Mouse (Mus musculus) limb, embryonic 14.5 days (tissue): ENCODE results near the gene Gm11214. TPM values are rescaled to one million over a fixed set of nuclear protein-coding genes. Genes with fewer than 3 reads are reported as not detected.

Experiments used
- ATAC-seq: fragments of 200-750 bp; cut with Nextera tagmentation; 2 replicates; pipeline ENCODE4 v1.8.0; 2017; ENCODE audit warnings: low read depth, moderate number of reproducible peaks, moderate TSS enrichment; ENCODE audit not compliant: low FRiP score
- DNase-seq: peaks from one replicate; pipeline ENCODE4 v3.0.0-alpha.2; 2015; ENCODE audit warnings: low spot score
- H3K27ac ChIP-seq: fragments of 300-500 bp; sonication (generic); replicated peaks from 2 replicates; pipeline ENCODE4 v1.5.1; 2014; ENCODE audit warnings: low read depth, mild to moderate bottlenecking, low read length, moderate library complexity, mixed read lengths
- H3K27me3 ChIP-seq: fragments of 300-500 bp; sonication (generic); 2 replicates; pipeline ENCODE4 v1.6.1; 2014; ENCODE audit warnings: low read length, mixed read lengths; ENCODE audit not compliant: control insufficient read depth, insufficient read depth
- H3K36me3 ChIP-seq: fragments of 300-500 bp; sonication (generic); 2 replicates; pipeline ENCODE4 v1.6.1; 2014; ENCODE audit warnings: mild to moderate bottlenecking, low read length, moderate library complexity, mixed read lengths; ENCODE audit not compliant: control insufficient read depth, insufficient read depth
- H3K4me1 ChIP-seq: fragments of 300-500 bp; sonication (generic); 2 replicates; pipeline ENCODE4 v1.6.1; 2014; ENCODE audit warnings: antibody characterized with exemption, low read length, mixed read lengths; ENCODE audit not compliant: control insufficient read depth, insufficient read depth
- H3K4me2 ChIP-seq: fragments of 300-500 bp; sonication (generic); replicated peaks from 2 replicates; pipeline ENCODE4 v1.6.1; 2014; ENCODE audit warnings: low read depth, mild to moderate bottlenecking, low read length, moderate library complexity; ENCODE audit not compliant: severe bottlenecking
- H3K4me3 ChIP-seq: fragments of 300-500 bp; sonication (generic); replicated peaks from 2 replicates; pipeline ENCODE4 v1.5.1; 2014; ENCODE audit warnings: low read length
- H3K9ac ChIP-seq: fragments of 300-500 bp; sonication (generic); 2 replicates; pipeline ENCODE4 v1.6.1; 2014; ENCODE audit warnings: mild to moderate bottlenecking, low read depth, low read length, moderate library complexity; ENCODE audit not compliant: severe bottlenecking
- H3K9me3 ChIP-seq: fragments of 300-500 bp; sonication (generic); 2 replicates; pipeline ENCODE4 v1.6.1; 2016; ENCODE audit warnings: low read length; ENCODE audit not compliant: control insufficient read depth
- POLR2A ChIP-seq: fragments of 200-500 bp; IDR thresholded peaks from 2 replicates; pipeline ENCODE4 v1.8.0; 2012; ENCODE audit warnings: inconsistent platforms, mild to moderate bottlenecking, moderate library complexity, borderline replicate concordance; ENCODE audit not compliant: insufficient read depth, insufficient read length; ENCODE audit errors: extremely low read depth
- WGBS: fragments of 180-500 bp; shearing (Covaris S2); extraction: QIAGEN DNeasy Blood & Tissue Kit; methylation state at CpG from one replicate; pipeline ENCODE4 v1.1.7; 2014; 5-methylcytosine and 5-hydroxymethylcytosine counted together
- polyA plus RNA-seq, 2 experiments: library from polyadenylated mRNA; depleted of rRNA in 1 of 2; stranded (reverse) in 1 of 2; unstranded in 1 of 2; fragments of >200 nt; fragmentation: Nextera tagmentation in 1 of 2; extraction: Ambion mirVana in 1 of 2; gene quantifications; 2 replicates each; pipeline versions ENCODE4 v1.2.1 to v1.2.3; 2012 to 2014

Gm11214 gene
- polyA plus RNA-seq, 2 experiments, result not detected

- DNase-seq, result no peak
- no peak overlapping the region for H3K4me2 ChIP-seq
- H3K27ac ChIP-seq, result no peak overlapping the region
- no peak for ATAC-seq
- H3K9ac ChIP-seq, result no peak overlapping the region
- 83% methylated on average over 2 of the region's 2 CpGs for WGBS
- H3K9me3 ChIP-seq, result no peaks in the 10 kb centered on the region
- H3K36me3 ChIP-seq, result no peaks in the 10 kb centered on the region
- TF ChIP-seq POLR2A, result no peak
- no peaks in the 10 kb centered on the region for H3K27me3 ChIP-seq
- no peak overlapping the region for H3K4me3 ChIP-seq
- no peaks in the 10 kb centered on the region for H3K4me1 ChIP-seq
Observed at GRCm38 (mm10) chr4:63621861-63622260, 41.3 kb downstream of the Gm11214 start.

Other genes starting within 250 kb of the Gm11214 start
- 34.3 and 44.9 TPM in 2 replicates for gene Whrn, start 167.4 kb downstream of the Gm11214 start, polyA plus RNA-seq (2012; rRNA removed)
- gene Whrn, start 167.4 kb downstream of the Gm11214 start, polyA plus RNA-seq (2014; fragmentation: Nextera tagmentation; extraction: Ambion mirVana), result 6.6 and 11.1 TPM in 2 replicates
- 105 and 138 TPM in 2 replicates for gene Atp6v1g1, start 118.6 kb downstream of the Gm11214 start, polyA plus RNA-seq (2012; rRNA removed)
- gene Atp6v1g1, start 118.6 kb downstream of the Gm11214 start, polyA plus RNA-seq (2014; fragmentation: Nextera tagmentation; extraction: Ambion mirVana), result 289 and 304 TPM in 2 replicates
- 7.1 and 9.6 TPM in 2 replicates for gene Tmem268, start 104.6 kb downstream of the Gm11214 start, polyA plus RNA-seq (2012; rRNA removed)
- 6.6 and 7.7 TPM in 2 replicates for gene Tmem268, start 104.6 kb downstream of the Gm11214 start, polyA plus RNA-seq (2014; fragmentation: Nextera tagmentation; extraction: Ambion mirVana)
- not detected in 2 replicates for gene Gm11213, start 58.1 kb downstream of the Gm11214 start, polyA plus RNA-seq (2012; rRNA removed)
- not detected in 2 replicates for gene Gm11213, start 58.1 kb downstream of the Gm11214 start, polyA plus RNA-seq (2014; fragmentation: Nextera tagmentation; extraction: Ambion mirVana)
- not detected in 2 replicates for gene Tex48, start 41.0 kb downstream of the Gm11214 start, polyA plus RNA-seq (2012; rRNA removed)
- not detected in 2 replicates for gene Tex48, start 41.0 kb downstream of the Gm11214 start, polyA plus RNA-seq (2014; fragmentation: Nextera tagmentation; extraction: Ambion mirVana)
- 0.05 and 0.08 TPM in 2 replicates for gene Tnfsf15, start 81.7 kb upstream of the Gm11214 start, polyA plus RNA-seq (2012; rRNA removed)
- gene Tnfsf15, start 81.7 kb upstream of the Gm11214 start, polyA plus RNA-seq (2014; fragmentation: Nextera tagmentation; extraction: Ambion mirVana), result 0.10 and 0.39 TPM in 2 replicates
- 0.03 and 0.04 TPM in 2 replicates for gene Tnfsf8, start 198.0 kb upstream of the Gm11214 start, polyA plus RNA-seq (2012; rRNA removed)
- gene Tnfsf8, start 198.0 kb upstream of the Gm11214 start, polyA plus RNA-seq (2014; fragmentation: Nextera tagmentation; extraction: Ambion mirVana), result 0.06 TPM in 1 of 2 replicates, not detected in the other